Mouse (Mus musculus): ENCODE results near the gene Znrf1.

DNA sequence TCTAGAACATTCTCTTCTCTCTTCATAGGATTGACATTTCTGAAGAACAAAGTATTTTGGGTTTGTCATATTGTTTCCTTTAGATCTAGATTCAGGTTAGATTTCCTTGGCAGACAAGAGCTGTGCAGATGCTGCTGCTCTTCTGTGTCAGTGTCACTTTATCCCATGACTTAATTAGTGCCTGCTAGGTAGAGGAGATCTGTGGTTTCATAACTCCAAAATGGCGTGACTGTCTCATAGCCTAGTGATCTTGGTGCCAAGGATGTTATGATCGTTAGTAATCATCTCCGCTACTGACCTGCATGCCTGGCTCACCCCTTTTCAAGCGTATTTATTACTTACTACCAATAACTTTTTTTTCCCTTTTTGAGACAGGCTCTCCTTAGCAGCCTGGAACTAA is 34.0 kb downstream of the Znrf1 start:
- TF ChIP-seq ZC3H11A (IDR thresholded peaks at IDR 0.05; ENCODE audit: low read depth, low read length) (no peak), TBP (conservative IDR thresholded peaks at IDR 0.05; ENCODE audit: low read depth, low read length) (no peak), RAD21 (IDR thresholded peaks at IDR 0.05; ENCODE audit: low read depth, low read length) (no peak), ELF1 (IDR thresholded peaks at IDR 0.05; ENCODE audit: low read depth, low read length) (no peak), POLR2A (IDR thresholded peaks at IDR 0.05; ENCODE audit: low read depth, low read length) (no peak)
